Mouse (Mus musculus): ENCODE results near the gene Dlgap1.

- TF ChIP-seq GATA1 (IDR thresholded peaks at IDR 0.05; ENCODE audit: borderline replicate concordance, low read length) (no peak), FLI1 (IDR thresholded peaks at IDR 0.05; ENCODE audit: low read length) (no peak)
These were observed 664.5 kb downstream of the Dlgap1 start for GRCm38 (mm10) chr17:70633181-70633944.
